Mouse (Mus musculus) MEL (cell line): Measurements from ENCODE around the gene Spock1. TPM values are rescaled to one million over a fixed set of nuclear protein-coding genes. Genes with fewer than 3 reads are reported as not detected.

Experiments used
- DNase-seq: peaks from one replicate; pipeline ENCODE4 v3.0.0; 2011; ENCODE audit warnings: low read depth, low spot score
- H3K27ac ChIP-seq: 2 replicates; pipeline ENCODE4 v1.5.1; 2012; ENCODE audit warnings: low read depth, mild to moderate bottlenecking, control low read depth, low read length, moderate library complexity; ENCODE audit not compliant: control insufficient read depth
- H3K27me3 ChIP-seq, 2 experiments: fragments of 150-350 bp in 1 of 2; sonication (generic) in 1 of 2; 2 replicates each; pipeline ENCODE4 v1.6.1; 2012; ENCODE audit warnings: low read length in 2 of 2, mild to moderate bottlenecking in 2 of 2, improper control_type of control experiment in 1 of 2, moderate library complexity in 1 of 2; ENCODE audit not compliant: insufficient read depth in 2 of 2, control insufficient read depth in 1 of 2
- H3K36me3 ChIP-seq, 2 experiments: 2 replicates each; pipeline ENCODE4 v1.6.1; 2012 to 2014; ENCODE audit warnings: low read length in 2 of 2, improper control_type of control experiment in 1 of 2, inconsistent platforms in 1 of 2, mild to moderate bottlenecking in 1 of 2; ENCODE audit not compliant: insufficient read depth in 2 of 2, control insufficient read depth in 1 of 2
- H3K4me1 ChIP-seq, 2 experiments: fragments of 150-350 bp in 1 of 2; sonication (generic) in 1 of 2; 2 replicates each; pipeline ENCODE4 v1.6.1; 2012; ENCODE audit warnings: low read length in 2 of 2, improper control_type of control experiment in 1 of 2, mild to moderate bottlenecking in 1 of 2; ENCODE audit not compliant: insufficient read depth in 2 of 2, control insufficient read depth in 1 of 2
- H3K4me3 ChIP-seq, 2 experiments: fragments of 150-350 bp in 1 of 2; sonication (generic) in 1 of 2; 2 replicates each; pipeline ENCODE4 v1.5.1; 2012; ENCODE audit warnings: low read depth in 2 of 2, low read length in 2 of 2, mild to moderate bottlenecking in 2 of 2, moderate library complexity in 2 of 2, control low read depth in 1 of 2, improper control_type of control experiment in 1 of 2; ENCODE audit not compliant: control insufficient read depth in 1 of 2, insufficient read depth in 1 of 2
- H3K79me2 ChIP-seq: 2 replicates; pipeline ENCODE4 v1.6.1; 2012; ENCODE audit warnings: mild to moderate bottlenecking, low read length, moderate library complexity; ENCODE audit not compliant: control insufficient read depth, poor library complexity, insufficient read depth
- H3K9ac ChIP-seq: 2 replicates; pipeline ENCODE4 v1.6.1; 2012; ENCODE audit warnings: low read depth, mild to moderate bottlenecking, control low read depth, low read length, moderate library complexity; ENCODE audit not compliant: control insufficient read depth, poor library complexity, severe bottlenecking
- H3K9me3 ChIP-seq: fragments of 150-350 bp; sonication (generic); replicated peaks from 2 replicates; pipeline ENCODE4 v1.6.1; 2012; ENCODE audit warnings: mild to moderate bottlenecking, low read length, improper control_type of control experiment, moderate library complexity; ENCODE audit not compliant: insufficient read depth
- BHLHE40 ChIP-seq: IDR thresholded peaks from 2 replicates; pipeline ENCODE4 v1.6.1; 2012; ENCODE audit warnings: low read depth, mild to moderate bottlenecking, inconsistent platforms, low read length, improper control_type of control experiment, borderline replicate concordance
- CHD1 ChIP-seq: IDR thresholded peaks from 2 replicates; pipeline ENCODE4 v1.6.1; 2012; ENCODE audit warnings: low read depth, mild to moderate bottlenecking, inconsistent platforms, low read length, improper control_type of control experiment
- CHD2 ChIP-seq: IDR thresholded peaks from 2 replicates; pipeline ENCODE4 v1.6.1; 2011; ENCODE audit warnings: low read length, improper control_type of control experiment
- CTCF ChIP-seq, 3 experiments: IDR thresholded peaks in 2 of 3; conservative IDR thresholded peaks in 1 of 3; 2 replicates each; pipeline ENCODE4 v1.5.1; 2011 to 2012; ENCODE audit warnings: low read length in 3 of 3, low read depth in 2 of 3, mild to moderate bottlenecking in 2 of 3, improper control_type of control experiment in 1 of 3, inconsistent platforms in 1 of 3, mixed read lengths in 1 of 3, moderate library complexity in 1 of 3; ENCODE audit not compliant: control insufficient read depth in 1 of 3, insufficient read depth in 1 of 3, poor library complexity in 1 of 3, severe bottlenecking in 1 of 3
- ELF1 ChIP-seq: IDR thresholded peaks from 2 replicates; pipeline ENCODE4 v1.6.1; 2014; ENCODE audit warnings: low read depth, mild to moderate bottlenecking, inconsistent platforms, low read length, improper control_type of control experiment, moderate library complexity
- GABPA ChIP-seq: IDR thresholded peaks from 2 replicates; pipeline ENCODE4 v1.6.1; 2012; ENCODE audit warnings: low read depth, mild to moderate bottlenecking, inconsistent platforms, low read length, improper control_type of control experiment, moderate library complexity
- GATA1 ChIP-seq: IDR thresholded peaks from 2 replicates; pipeline ENCODE4 v1.6.1; 2011; ENCODE audit warnings: low read depth, low read length, improper control_type of control experiment
- HCFC1 ChIP-seq: IDR thresholded peaks from 2 replicates; pipeline ENCODE4 v1.6.1; 2012; ENCODE audit warnings: low read depth, mild to moderate bottlenecking, inconsistent platforms, low read length, improper control_type of control experiment, moderate library complexity
- MAZ ChIP-seq: IDR thresholded peaks from 2 replicates; pipeline ENCODE4 v1.6.1; 2012; ENCODE audit warnings: low read depth, mild to moderate bottlenecking, inconsistent platforms, low read length, improper control_type of control experiment
- MEF2A ChIP-seq: IDR thresholded peaks from 2 replicates; pipeline ENCODE4 v1.6.1; 2014; ENCODE audit warnings: low read depth, mild to moderate bottlenecking, inconsistent platforms, low read length, improper control_type of control experiment; ENCODE audit not compliant: poor library complexity, insufficient replicate concordance, severe bottlenecking; ENCODE audit errors: extremely low read depth
- MXI1 ChIP-seq: IDR thresholded peaks from 2 replicates; pipeline ENCODE4 v1.6.1; 2011; ENCODE audit warnings: mild to moderate bottlenecking, low read depth, low read length, improper control_type of control experiment
- NELFE ChIP-seq: IDR thresholded peaks from 2 replicates; pipeline ENCODE4 v1.6.1; 2011; ENCODE audit warnings: low read depth, low read length, improper control_type of control experiment
- POLR2A ChIP-seq, 2 experiments: IDR thresholded peaks; 2 replicates each; pipeline ENCODE4 v1.6.1; 2011 to 2012; ENCODE audit warnings: low read length in 2 of 2, mild to moderate bottlenecking in 2 of 2, control low read depth in 1 of 2, improper control_type of control experiment in 1 of 2, low read depth in 1 of 2, moderate library complexity in 1 of 2; ENCODE audit not compliant: control insufficient read depth in 1 of 2, insufficient read depth in 1 of 2, poor library complexity in 1 of 2
- POLR2AphosphoS2 ChIP-seq: IDR thresholded peaks from 2 replicates; pipeline ENCODE4 v1.6.1; 2011; ENCODE audit warnings: low read length, improper control_type of control experiment
- POLR2AphosphoS5 ChIP-seq: IDR thresholded peaks from 2 replicates; pipeline ENCODE4 v1.6.1; 2012; ENCODE audit warnings: low read depth, borderline replicate concordance, mild to moderate bottlenecking, inconsistent platforms, low read length, moderate library complexity, mixed read lengths
- RAD21 ChIP-seq: IDR thresholded peaks from 2 replicates; pipeline ENCODE4 v1.6.1; 2011; ENCODE audit warnings: mild to moderate bottlenecking, low read depth, low read length, improper control_type of control experiment
- SIN3A ChIP-seq: IDR thresholded peaks from 2 replicates; pipeline ENCODE4 v1.6.1; 2012; ENCODE audit warnings: low read length, improper control_type of control experiment, inconsistent platforms
- TCF12 ChIP-seq: IDR thresholded peaks from 2 replicates; pipeline ENCODE4 v1.6.1; 2014; ENCODE audit warnings: low read depth, mild to moderate bottlenecking, inconsistent platforms, low read length, improper control_type of control experiment, moderate library complexity
- UBTF ChIP-seq: IDR thresholded peaks from 2 replicates; pipeline ENCODE4 v1.6.1; 2012; ENCODE audit warnings: low read depth, mild to moderate bottlenecking, inconsistent platforms, low read length, improper control_type of control experiment, moderate library complexity, borderline replicate concordance; ENCODE audit not compliant: insufficient read depth
- USF1 ChIP-seq: IDR thresholded peaks from 2 replicates; pipeline ENCODE4 v1.6.1; 2014; ENCODE audit warnings: low read depth, mild to moderate bottlenecking, inconsistent platforms, low read length, improper control_type of control experiment, moderate library complexity
- ZC3H11A ChIP-seq: IDR thresholded peaks from 2 replicates; pipeline ENCODE4 v1.6.1; 2012; ENCODE audit warnings: low read depth, mild to moderate bottlenecking, inconsistent platforms, low read length, improper control_type of control experiment
- ZMIZ1 ChIP-seq: IDR thresholded peaks from 2 replicates; pipeline ENCODE4 v1.6.1; 2012; ENCODE audit warnings: low read depth, mild to moderate bottlenecking, inconsistent platforms, low read length, improper control_type of control experiment, moderate library complexity
- ZNF384 ChIP-seq: IDR thresholded peaks from 2 replicates; pipeline ENCODE4 v1.6.1; 2012; ENCODE audit warnings: low read depth, mild to moderate bottlenecking, inconsistent platforms, low read length, improper control_type of control experiment
- polyA plus RNA-seq, 2 experiments: library from polyadenylated mRNA; stranded (reverse) in 1 of 2; unstranded in 1 of 2; fragments of >175 nt in 1 of 2; fragments of >200 nt in 1 of 2; gene quantifications; 2 replicates each; pipeline versions ENCODE4 v1.2.1 to v1.2.4; 2012; ENCODE audit warnings: low replicate concordance in 2 of 2, low read depth in 1 of 2; ENCODE audit not compliant: insufficient read length in 2 of 2, insufficient read depth in 1 of 2, missing spikeins in 1 of 2
- total RNA-seq: library from RNA; depleted of rRNA; stranded (reverse); fragments of 300-350 nt; gene quantifications from 2 replicates; pipeline ENCODE4 v1.2.3, GENCODE M21; 2012; rRNA removed

Spock1 gene
- not detected in 2 replicates for total RNA-seq
- polyA plus RNA-seq, result not detected

- DNase-seq, result no peak
- Histone ChIP-seq H3K4me1 (no peaks in the 10 kb centered on the region), H3K79me2 (no peaks in the 10 kb centered on the region), H3K9ac (no peak within 1 kb of the TSS), H3K27ac (no peak within 1 kb of the TSS), H3K27me3 (no peaks in the 10 kb centered on the region; a peak in 1 of 4 replicates), H3K36me3 (no peaks in the 10 kb centered on the region), H3K9me3 (no peaks in the 10 kb centered on the region), H3K4me3 (no peak within 1 kb of the TSS)
- TF ChIP-seq RAD21 (no peak), CHD1 (no peak), ZMIZ1 (no peak), CTCF (IDR thresholded peaks at IDR 0.05 in 2 of 3, conservative IDR thresholded peaks at IDR 0.05 in 1 of 3; ENCODE audit: control insufficient read depth in 1 of 3, insufficient read depth in 1 of 3, low read depth in 2 of 3, low read length in 3 of 3, poor library complexity in 1 of 3, severe bottlenecking in 1 of 3) (0 out of 6 replicates have a peak, but pooled peaks of 1 of the 3 experiments have one; percentile 29), GATA1 (no peak), ZNF384 (no peak)
These were observed at the start of gene Spock1 for GRCm38 (mm10) chr13:57908266-57908582. Gene Spock1, minus strand, starts transcription at chr13:57908332.

- Histone ChIP-seq H3K79me2 (no peaks in the 10 kb centered on the region), H3K9me3 (no peaks in the 10 kb centered on the region)
- no peak for TF ChIP-seq CTCF (IDR thresholded peaks at IDR 0.05 in 2 of 3, conservative IDR thresholded peaks at IDR 0.05 in 1 of 3; ENCODE audit: control insufficient read depth in 1 of 3, insufficient read depth in 1 of 3, low read depth in 2 of 3, low read length in 3 of 3, poor library complexity in 1 of 3, severe bottlenecking in 1 of 3)
- TF ChIP-seq POLR2AphosphoS5, result no peak
- no peak for TF ChIP-seq CHD1
- no peak for TF ChIP-seq UBTF
- no peak for TF ChIP-seq HCFC1
- no peak for TF ChIP-seq ELF1
- no peak for TF ChIP-seq ZC3H11A
- TF ChIP-seq TCF12, result no peak
- TF ChIP-seq POLR2AphosphoS2, result no peak
- no peak for TF ChIP-seq RAD21
- TF ChIP-seq NELFE, result no peak
- no peak for TF ChIP-seq GABPA
- no peak for TF ChIP-seq SIN3A
- TF ChIP-seq MAZ, result no peak
- no peak for TF ChIP-seq BHLHE40
- no peak for TF ChIP-seq MEF2A
- no peak for TF ChIP-seq MXI1
- no peak for TF ChIP-seq CHD2
- no peak for TF ChIP-seq POLR2A (IDR thresholded peaks at IDR 0.05; ENCODE audit: control insufficient read depth in 1 of 2, insufficient read depth in 1 of 2, low read depth in 1 of 2, low read length in 2 of 2, poor library complexity in 1 of 2)
- TF ChIP-seq USF1, result no peak
- TF ChIP-seq, all 39 proteins: peak for 0
- Histone ChIP-seq H3K4me1 (no peaks in the 10 kb centered on the region), H3K27ac (no peak overlapping the region), H3K27me3 (no peaks in the 10 kb centered on the region), H3K36me3 (no peaks in the 10 kb centered on the region), H3K9ac (no peak overlapping the region), H3K4me3 (no peak overlapping the region)
- no peak for DNase-seq
These were observed 42.0 kb upstream of the Spock1 start for GRCm38 (mm10) chr13:57950091-57950490.
